Mouse (Mus musculus): ENCODE results near the gene Med20. TPM values are rescaled to one million over a fixed set of nuclear protein-coding genes. Genes with fewer than 3 reads are reported as not detected.
A peak's percentile ranks its signal among the peaks of the same experiment; 100 is the strongest.
"Not testable (repeated sequence)": the region's sequence is repeated elsewhere in the genome, so short reads cannot be mapped to it uniquely, and the experiment has no call there.

The Med20 gene
- polyA plus RNA-seq, 1 experiment from 2014 or later = 23.8 TPM

DNA sequence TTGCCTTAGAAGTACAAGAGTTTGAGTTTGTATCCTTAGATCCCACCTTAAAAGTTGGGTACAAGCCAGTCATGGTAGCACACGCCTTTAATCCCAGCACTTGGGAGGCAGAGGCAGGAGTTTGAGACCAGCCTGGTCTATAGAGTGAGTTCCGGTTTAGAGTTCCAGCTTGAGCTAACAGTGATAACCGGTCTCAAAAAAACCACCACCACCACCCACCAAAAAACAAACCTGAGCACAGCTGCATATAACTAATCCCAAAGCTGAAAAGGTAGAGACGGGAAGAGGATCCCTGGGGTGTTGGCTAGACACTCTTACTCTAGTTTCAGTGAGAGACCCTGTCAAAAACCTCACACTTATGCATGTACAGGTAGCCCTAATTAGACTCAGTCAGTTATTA, 5.3 kb downstream of the Med20 start:
- ATAC-seq (ENCODE audit: low FRiP score, low TSS enrichment) (no peak), DNase-seq (ENCODE audit: low spot score) (no peak)
- no peak for TF ChIP-seq CTCF (IDR thresholded peaks at IDR 0.05; ENCODE audit: low read depth)
- TF ChIP-seq EP300 (optimal IDR thresholded peaks at IDR 0.05) = no peak
- Histone ChIP-seq H3K27ac (replicated peaks) (no peak overlapping the region), H3K4me1 (replicated peaks; ENCODE audit: control insufficient read depth, insufficient read depth) (0 out of 2 replicates have a peak, but pooled peaks cover 4% of the 10 kb centered on the region), H3K9me3 (ENCODE audit: control insufficient read depth, low read length) (no peaks in the 10 kb centered on the region), H3K27me3 (ENCODE audit: control insufficient read depth, insufficient read depth, low read length) (no peaks in the 10 kb centered on the region), H3K36me3 (ENCODE audit: control insufficient read depth, insufficient read depth, low read length) (peaks cover 22% of the 10 kb centered on the region), H3K4me2 (replicated peaks; ENCODE audit: low read depth) (no peak overlapping the region), H3K4me3 (ENCODE audit: low read depth, low read length) (no peak overlapping the region), H3K9ac (ENCODE audit: low read length) (no peak overlapping the region)
- WGBS = 90% methylated on average over 4 of the region's 4 CpGs

DNA sequence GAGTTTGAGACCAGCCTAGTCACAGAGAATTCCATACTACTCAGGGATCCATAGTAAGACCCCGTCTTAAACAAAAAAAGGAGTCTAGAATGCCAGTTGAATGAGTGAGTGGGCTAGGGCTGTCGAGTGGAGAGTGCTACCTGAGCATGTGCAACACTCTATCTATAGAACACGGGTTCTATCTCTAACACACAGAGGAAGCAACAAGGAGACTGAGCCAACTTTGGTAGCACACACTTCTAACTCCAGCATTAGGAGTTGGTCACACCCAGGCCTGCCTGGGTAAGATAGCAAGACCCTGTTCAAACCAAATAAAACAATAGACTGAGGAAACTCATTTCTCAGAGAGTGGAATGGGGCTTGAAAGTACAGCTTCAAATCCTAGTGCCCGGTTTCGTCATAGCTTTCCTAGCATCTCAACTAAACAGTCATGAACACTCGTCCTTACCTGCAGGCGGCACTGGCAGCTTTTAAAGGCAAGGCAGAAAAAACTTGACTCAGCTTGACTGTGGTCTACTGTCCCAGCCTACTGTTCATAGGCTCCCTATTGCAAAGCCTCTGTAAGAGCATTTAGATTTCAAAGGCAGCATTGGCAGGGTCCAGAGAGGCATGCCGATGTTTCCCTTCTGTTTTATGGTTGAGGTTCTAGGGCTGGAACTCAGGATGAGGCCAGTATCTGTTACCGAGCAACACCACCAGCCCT, 6.4 kb downstream of the Med20 start:
- no peak overlapping the region for H3K9ac ChIP-seq (ENCODE audit: low read length)
- ATAC-seq (ENCODE audit: low FRiP score, low TSS enrichment) (no peak), DNase-seq (ENCODE audit: low spot score) (no peak)
- H3K36me3 ChIP-seq (ENCODE audit: control insufficient read depth, insufficient read depth, low read length) = peaks cover 28% of the 10 kb centered on the region
- no peaks in the 10 kb centered on the region for H3K9me3 ChIP-seq (ENCODE audit: control insufficient read depth, low read length)
- no peak overlapping the region for H3K4me3 ChIP-seq (ENCODE audit: low read depth, low read length)
- no peaks in the 10 kb centered on the region for H3K27me3 ChIP-seq (ENCODE audit: control insufficient read depth, insufficient read depth, low read length)
- TF ChIP-seq EP300 (optimal IDR thresholded peaks at IDR 0.05) (no peak), CTCF (IDR thresholded peaks at IDR 0.05; ENCODE audit: low read depth) (no peak)
- H3K27ac ChIP-seq (replicated peaks) = no peak overlapping the region
- 91% methylated on average over 9 of the region's 9 CpGs for WGBS
- no peaks in the 10 kb centered on the region for H3K4me1 ChIP-seq (replicated peaks; ENCODE audit: control insufficient read depth, insufficient read depth)
- H3K4me2 ChIP-seq (replicated peaks; ENCODE audit: low read depth) = no peak overlapping the region

DNA sequence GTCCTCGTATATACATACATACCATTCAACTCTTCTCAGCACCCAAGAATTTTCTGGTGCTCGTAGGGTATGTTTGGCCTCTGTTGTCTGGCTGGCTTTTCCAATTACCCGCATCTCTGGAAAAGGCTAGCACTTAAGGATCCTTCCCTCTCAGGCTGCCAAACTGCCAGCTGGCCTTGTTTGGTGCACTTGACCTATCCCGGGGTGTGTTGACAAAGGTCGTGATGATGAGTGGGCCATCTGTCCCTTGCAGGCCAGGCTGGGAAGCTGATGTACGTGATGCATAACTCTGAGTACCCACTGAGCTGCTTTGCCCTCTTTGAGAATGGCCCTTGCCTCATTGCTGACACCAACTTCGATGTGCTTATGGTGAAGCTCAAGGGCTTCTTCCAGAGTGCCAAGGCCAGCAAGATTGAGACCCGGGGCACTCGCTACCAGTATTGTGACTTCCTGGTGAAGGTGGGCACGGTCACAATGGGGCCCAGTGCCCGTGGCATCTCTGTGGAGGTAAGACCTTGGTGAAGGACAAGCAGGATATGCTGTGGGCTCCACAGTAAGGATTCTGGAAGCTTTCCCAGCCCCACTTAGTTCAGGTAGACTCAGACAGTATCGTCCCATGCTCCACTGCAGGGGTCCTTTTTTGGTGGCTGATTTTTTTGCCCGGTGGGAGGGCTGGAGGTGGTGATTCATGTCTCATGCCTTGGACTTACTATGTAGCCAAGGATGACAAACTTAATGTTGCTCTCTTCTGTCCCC, 7.4 kb downstream of the Med20 start:
- H3K27me3 ChIP-seq (ENCODE audit: control insufficient read depth, insufficient read depth, low read length) = no peaks in the 10 kb centered on the region
- no peak overlapping the region for H3K4me3 ChIP-seq (ENCODE audit: low read depth, low read length)
- H3K4me1 ChIP-seq (replicated peaks; ENCODE audit: control insufficient read depth, insufficient read depth) = no peaks in the 10 kb centered on the region
- ATAC-seq (ENCODE audit: low FRiP score, low TSS enrichment) (no peak), DNase-seq (ENCODE audit: low spot score) (no peak)
- no peaks in the 10 kb centered on the region for H3K9me3 ChIP-seq (ENCODE audit: control insufficient read depth, low read length)
- 79% methylated on average over 13 of the region's 13 CpGs for WGBS
- H3K4me2 ChIP-seq (replicated peaks; ENCODE audit: low read depth) = no peak overlapping the region
- peaks cover 34% of the 10 kb centered on the region for H3K36me3 ChIP-seq (ENCODE audit: control insufficient read depth, insufficient read depth, low read length)
- TF ChIP-seq EP300 (optimal IDR thresholded peaks at IDR 0.05) (no peak), CTCF (IDR thresholded peaks at IDR 0.05; ENCODE audit: low read depth) (no peak)
- no peak overlapping the region for H3K27ac ChIP-seq (replicated peaks)
- no peak overlapping the region for H3K9ac ChIP-seq (ENCODE audit: low read length)

- no peak overlapping the region for H3K9ac ChIP-seq (ENCODE audit: low read length)
- H3K4me3 ChIP-seq (ENCODE audit: low read depth, low read length) = no peak overlapping the region
- no peak overlapping the region for H3K27ac ChIP-seq (replicated peaks)
- peaks cover 31% of the 10 kb centered on the region for H3K36me3 ChIP-seq (ENCODE audit: control insufficient read depth, insufficient read depth, low read length)
- H3K9me3 ChIP-seq (ENCODE audit: control insufficient read depth, low read length) = no peaks in the 10 kb centered on the region
- no peak overlapping the region for H3K4me2 ChIP-seq (replicated peaks; ENCODE audit: low read depth)
- no peaks in the 10 kb centered on the region for H3K27me3 ChIP-seq (ENCODE audit: control insufficient read depth, insufficient read depth, low read length)
- TF ChIP-seq CTCF (IDR thresholded peaks at IDR 0.05; ENCODE audit: low read depth) (no peak), EP300 (optimal IDR thresholded peaks at IDR 0.05) (no peak)
- no peaks in the 10 kb centered on the region for H3K4me1 ChIP-seq (replicated peaks; ENCODE audit: control insufficient read depth, insufficient read depth)
- ATAC-seq (ENCODE audit: low FRiP score, low TSS enrichment) (no peak), DNase-seq (ENCODE audit: low spot score) (no peak)
- WGBS = 93% methylated on average over 14 of the region's 14 CpGs
These were observed 11.7 kb downstream of the Med20 start for GRCm38 (mm10) chr17:47622912-47623554.

GRCm38 (mm10) chr17:47624572-47624971, 13.2 kb downstream of the Med20 start:
- WGBS = 93% methylated on average over 5 of the region's 5 CpGs

More at GRCm38 (mm10) chr17:47624572-47624971, 13.2 kb downstream of the Med20 start:
- H3K27me3 ChIP-seq (ENCODE audit: control insufficient read depth, insufficient read depth, low read length); H3K4me1 ChIP-seq (replicated peaks; ENCODE audit: control insufficient read depth, insufficient read depth); DNase-seq (ENCODE audit: low spot score); H3K4me3 ChIP-seq (ENCODE audit: low read depth, low read length); ATAC-seq (ENCODE audit: low FRiP score, low TSS enrichment); H3K4me2 ChIP-seq (replicated peaks; ENCODE audit: low read depth); H3K9ac ChIP-seq (ENCODE audit: low read length); H3K27ac ChIP-seq (replicated peaks); H3K9me3 ChIP-seq (ENCODE audit: control insufficient read depth, low read length): not testable (repeated sequence)
- TF ChIP-seq CTCF (IDR thresholded peaks at IDR 0.05; ENCODE audit: low read depth) = peak; percentile 18; the same call in 1 of the 2 replicates
- peaks cover 26% of the 10 kb centered on the region for H3K36me3 ChIP-seq (ENCODE audit: control insufficient read depth, insufficient read depth, low read length)
